Mouse (Mus musculus): ENCODE results near the gene Vps8.

Gene Vps8

GRCm38 (mm10) chr16:21485716-21486115, 62.8 kb downstream of the Vps8 start:
- WGBS = 78% methylated on average over 5 of the region's 5 CpGs

DNA sequence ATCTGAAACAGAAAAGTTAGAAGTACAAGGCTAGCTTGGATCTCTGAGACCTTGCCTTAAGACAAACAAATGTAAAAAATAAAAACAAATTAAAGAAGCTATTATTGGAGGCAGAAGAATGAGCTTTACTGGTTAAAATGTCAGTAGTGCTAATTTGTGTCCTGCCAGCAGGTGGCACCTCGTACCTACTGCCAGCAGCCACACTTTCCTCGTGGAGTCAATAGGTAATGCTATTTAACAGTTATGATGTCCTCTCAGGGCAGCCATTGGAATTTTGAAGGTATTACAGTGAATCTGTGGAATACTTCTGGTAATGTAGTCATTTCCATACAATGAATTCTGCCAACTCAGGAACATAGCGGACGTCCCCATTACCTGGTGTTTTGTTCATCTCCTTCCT, 65.5 kb downstream of the Vps8 start:
- WGBS = 48% methylated on average over 4 of the region's 4 CpGs

GRCm38 (mm10) chr16:21492346-21492745, 69.4 kb downstream of the Vps8 start:
- WGBS = 89% methylated on average over 5 of the region's 5 CpGs

- WGBS = 67% methylated on average over 2 of the region's 2 CpGs
These were observed 70.0 kb downstream of the Vps8 start for GRCm38 (mm10) chr16:21492894-21493293.

GRCm38 (mm10) chr16:21494681-21495080, 71.8 kb downstream of the Vps8 start:
- WGBS = 88% methylated on average over 6 of the region's 6 CpGs

DNA sequence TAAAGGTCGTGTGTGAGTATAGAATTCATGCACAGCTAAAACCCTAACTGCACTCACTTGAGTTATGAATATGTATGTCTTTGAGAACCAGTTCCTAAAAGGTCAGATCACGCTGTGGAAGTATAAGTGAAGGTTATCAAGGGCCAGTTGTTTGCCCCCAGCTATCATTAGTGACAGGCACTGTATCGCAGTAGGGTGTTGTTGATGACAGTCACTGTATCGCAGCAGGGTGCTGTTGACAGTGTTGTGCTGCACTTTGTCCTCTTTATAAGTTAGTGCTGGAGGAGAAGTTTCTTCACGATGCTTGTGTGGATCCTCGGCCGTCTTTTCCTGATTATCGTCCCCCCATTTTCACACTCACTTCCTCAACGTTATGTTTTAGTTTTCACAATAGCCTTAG, 73.9 kb downstream of the Vps8 start:
- WGBS = 94% methylated on average over 9 of the region's 9 CpGs

DNA sequence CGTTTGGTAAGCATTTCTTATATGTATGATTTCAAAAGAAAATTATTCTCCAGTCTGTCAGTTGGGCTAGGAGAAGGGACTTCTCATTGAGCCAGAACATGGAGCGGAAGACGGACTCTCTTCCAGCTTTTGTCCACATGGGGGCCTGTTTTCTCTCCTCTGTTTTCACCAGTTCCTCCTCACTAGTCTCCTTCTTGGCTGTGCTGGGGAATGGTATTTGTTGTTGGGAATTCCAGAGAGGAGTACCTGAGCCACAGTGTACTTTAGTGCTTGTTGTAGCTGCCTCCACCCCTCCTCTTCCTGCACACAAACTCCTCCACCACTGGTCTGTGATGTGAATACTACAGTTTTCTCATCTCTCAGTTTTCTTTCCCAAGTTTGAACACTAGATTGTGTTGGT, 74.7 kb downstream of the Vps8 start:
- WGBS = 75% methylated on average over 3 of the region's 3 CpGs

DNA sequence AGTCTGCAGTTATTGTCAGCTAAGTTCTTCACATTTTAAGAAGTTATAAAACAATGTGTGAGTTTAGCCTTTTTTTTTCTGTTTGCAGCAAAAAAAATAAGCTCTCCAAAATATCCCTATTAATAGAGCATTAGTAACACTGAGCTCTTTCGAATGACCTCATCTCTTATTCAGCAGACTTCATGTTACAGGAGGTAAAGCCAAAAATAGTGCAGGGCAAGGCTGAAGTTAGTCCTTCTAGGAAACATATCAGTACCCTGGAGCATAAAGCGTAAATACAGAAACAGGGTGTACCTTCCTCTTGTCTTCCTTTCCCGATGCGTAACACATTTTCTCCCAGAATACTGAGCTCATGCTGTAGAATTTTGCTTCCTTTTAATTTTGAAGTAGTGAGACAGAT, 76.1 kb downstream of the Vps8 start:
- 80% methylated on average over 4 of the region's 4 CpGs for WGBS

- WGBS = 84% methylated on average over 7 of the region's 7 CpGs
These were observed 76.7 kb downstream of the Vps8 start for GRCm38 (mm10) chr16:21499656-21500055.

DNA sequence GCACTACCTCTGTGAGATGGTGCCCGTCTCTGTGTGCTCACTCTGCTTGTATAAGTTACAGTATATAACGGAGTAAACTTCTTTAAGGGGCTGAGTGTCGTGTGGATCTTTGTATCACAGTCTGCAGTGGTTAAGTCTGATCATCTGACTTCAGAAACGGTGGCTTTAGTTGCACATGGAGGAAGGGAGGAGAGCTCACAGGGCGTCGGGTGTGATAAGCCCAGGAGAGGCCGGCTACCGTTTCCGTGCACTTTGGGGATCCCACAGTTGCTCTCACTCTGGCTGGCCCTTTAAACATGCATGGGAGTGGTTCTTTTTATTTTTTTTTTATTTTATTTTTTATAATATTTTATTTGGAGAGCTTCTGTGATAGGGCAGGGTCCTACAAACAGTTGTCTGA, 95.9 kb downstream of the Vps8 start:
- 86% methylated on average over 9 of the region's 9 CpGs for WGBS

DNA sequence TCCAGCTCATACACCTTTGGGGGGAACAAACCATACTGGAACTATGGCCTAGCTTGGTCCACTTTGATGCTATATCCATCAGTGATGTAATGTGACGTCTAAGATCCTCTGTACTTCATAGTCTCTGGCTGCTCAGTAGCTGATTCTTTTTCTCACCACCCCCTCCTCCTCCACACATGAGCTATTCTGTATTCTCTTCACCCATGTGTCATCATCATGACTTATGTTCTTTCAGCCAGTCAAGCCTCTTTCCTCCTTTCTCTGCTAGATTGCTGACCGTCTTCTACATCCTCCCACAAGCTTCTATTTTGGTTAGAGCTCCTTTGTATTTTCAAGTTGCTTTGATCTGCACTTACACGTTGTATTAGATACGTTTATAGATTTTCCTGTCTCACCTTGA, 100.8 kb downstream of the Vps8 start:
- 51% methylated on average over 4 of the region's 4 CpGs for WGBS

DNA sequence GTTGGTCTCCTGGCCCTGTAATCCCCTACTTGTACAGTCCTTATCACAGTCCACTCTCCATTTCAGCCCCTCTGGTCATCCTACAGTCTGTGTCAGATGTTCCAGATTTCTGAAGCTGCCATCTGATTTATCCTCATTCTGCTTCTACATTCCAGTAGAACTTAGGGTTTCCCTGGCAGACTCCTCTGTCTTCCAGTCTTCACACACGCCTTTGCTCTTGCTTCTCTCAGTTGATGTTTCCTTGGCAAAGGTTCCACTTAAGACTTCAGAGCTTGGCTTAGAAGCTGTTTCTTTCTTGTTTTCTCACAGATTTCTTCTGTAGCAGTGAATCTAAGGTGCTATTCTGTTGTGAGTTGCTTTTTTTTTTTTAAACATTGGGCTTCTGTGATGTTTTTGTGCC, 102.5 kb downstream of the Vps8 start:
- WGBS = 51% methylated on average over 1 of the region's 1 CpGs

- WGBS = 89% methylated on average over 10 of the region's 10 CpGs
These were observed 104.5 kb downstream of the Vps8 start for GRCm38 (mm10) chr16:21527271-21528007.

DNA sequence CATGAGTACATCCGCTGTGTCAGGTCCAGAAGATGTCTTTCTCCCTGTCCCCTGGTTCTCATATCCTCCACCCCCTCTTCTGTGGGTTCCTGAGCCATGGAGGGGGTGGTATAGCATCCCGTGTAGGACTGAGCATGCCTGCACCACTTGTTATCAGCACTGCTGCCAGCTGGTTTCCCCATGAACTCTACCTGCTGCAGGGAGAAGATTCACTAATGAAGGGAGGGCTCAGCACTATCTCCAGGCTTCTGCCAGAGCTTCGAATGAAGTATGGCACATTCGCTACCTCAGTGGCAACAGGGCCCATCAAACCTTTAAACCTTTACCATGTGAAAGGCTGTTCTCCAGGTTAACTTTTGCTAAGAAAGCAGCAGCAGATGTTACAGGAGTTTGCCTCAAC, 110.6 kb downstream of the Vps8 start:
- 71% methylated on average over 4 of the region's 4 CpGs for WGBS

DNA sequence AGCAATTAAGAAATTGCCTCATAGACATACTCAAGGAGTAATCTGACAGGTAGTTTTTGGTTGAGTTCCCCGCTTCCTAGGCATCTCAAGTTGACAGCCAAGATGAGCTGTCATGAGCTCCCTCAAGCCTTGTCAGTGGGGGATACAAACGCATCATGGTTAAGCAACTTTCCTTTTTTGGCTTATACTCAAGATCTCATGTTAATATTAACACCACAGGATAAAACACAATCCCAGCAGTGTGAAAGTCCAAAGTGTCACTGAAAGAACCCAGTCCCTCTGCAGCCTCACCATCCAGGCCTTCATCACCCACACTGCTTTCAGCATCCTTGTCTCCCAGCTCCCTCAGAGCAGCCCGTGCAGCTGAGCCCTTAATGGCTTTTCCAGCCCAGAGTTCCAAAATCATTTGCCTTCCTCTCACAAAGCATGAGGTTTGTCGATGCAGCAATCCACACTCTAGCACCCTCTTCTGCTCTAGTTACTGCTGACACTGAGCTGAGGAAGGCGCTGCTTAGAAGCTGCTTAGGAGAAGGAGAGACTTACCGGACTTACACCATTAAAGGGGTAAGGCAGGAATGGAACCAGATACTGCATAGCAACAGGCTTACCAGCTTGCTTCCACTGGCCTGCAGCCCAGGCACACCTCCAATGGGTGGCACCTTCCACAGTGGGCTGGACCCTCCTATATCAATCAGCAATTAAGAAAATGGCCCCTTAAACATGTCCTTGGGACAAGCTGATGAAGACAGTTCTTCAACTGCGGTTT, 113.5 kb downstream of the Vps8 start:
- 65% methylated on average over 7 of the region's 7 CpGs for WGBS

- 66% methylated on average over 3 of the region's 3 CpGs for WGBS
These were observed 114.4 kb downstream of the Vps8 start for GRCm38 (mm10) chr16:21537312-21537711.

DNA sequence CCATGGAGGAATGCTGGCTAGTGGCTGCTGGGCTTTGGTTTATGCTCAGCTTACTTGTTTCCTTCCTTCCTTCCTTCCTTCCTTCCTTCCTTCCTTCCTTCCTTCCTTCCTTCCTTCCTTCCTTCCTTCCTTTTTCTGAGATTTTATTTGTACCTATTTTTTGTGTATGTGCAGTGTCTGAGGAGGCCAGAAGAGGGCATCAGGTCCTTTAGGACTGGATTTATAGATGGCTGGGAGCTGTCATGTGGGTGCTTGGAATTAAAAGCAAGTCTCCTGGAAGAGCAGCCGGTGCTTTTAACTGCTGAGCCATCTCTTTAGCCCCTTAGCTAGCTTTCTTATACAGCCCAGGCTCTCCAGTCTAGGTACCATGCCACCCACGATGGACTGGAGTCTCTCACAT, 116.0 kb downstream of the Vps8 start:
- 63% methylated on average over 2 of the region's 2 CpGs for WGBS

- 70% methylated on average over 1 of the region's 1 CpGs for WGBS
These were observed 119.6 kb downstream of the Vps8 start for GRCm38 (mm10) chr16:21542559-21542958.

- 84% methylated on average over 5 of the region's 5 CpGs for WGBS
These were observed 124.5 kb downstream of the Vps8 start for GRCm38 (mm10) chr16:21547446-21547845.

DNA sequence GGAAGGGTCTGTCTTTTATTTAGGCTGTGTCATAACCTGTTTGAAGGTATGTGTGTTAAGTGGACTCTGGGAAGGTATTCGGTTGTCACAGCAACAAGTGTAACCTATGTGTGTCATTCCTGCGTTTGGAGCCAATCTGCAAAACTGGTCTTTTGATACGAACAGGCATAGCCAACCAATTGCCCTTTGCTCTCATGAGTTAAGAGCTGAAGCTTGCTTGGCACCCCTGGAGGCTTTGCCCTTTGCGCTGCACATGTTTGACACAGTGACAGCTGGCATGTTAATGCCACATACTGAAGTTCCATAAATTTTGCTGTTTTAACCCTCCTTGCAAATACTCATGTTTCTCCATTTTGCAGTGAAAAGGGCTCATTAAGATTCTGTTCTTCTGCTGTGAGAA, 126.8 kb downstream of the Vps8 start:
- WGBS = 82% methylated on average over 4 of the region's 4 CpGs

GRCm38 (mm10) chr16:21550453-21550852, 127.5 kb downstream of the Vps8 start:
- WGBS = 75% methylated on average over 7 of the region's 7 CpGs

DNA sequence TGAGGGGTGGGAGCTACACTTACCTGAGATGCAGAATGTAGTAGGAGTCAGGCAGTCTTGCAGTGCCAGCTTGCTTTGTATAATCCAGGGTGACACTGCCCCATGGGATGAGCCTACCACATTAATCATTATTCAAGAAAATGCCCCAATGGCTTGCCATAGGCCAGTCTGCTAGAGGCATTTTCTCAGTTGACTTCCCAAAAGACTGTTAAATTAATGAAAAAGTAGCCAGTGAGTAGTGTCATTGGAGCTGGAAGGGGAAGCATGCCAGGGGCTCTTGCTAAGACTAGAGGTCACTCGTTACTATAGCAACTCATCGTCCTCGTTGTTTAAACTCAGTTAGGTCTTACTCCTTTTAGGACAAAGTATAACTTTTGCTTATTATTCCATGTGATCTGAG, 130.6 kb downstream of the Vps8 start:
- 90% methylated on average over 3 of the region's 3 CpGs for WGBS

- WGBS = 88% methylated on average over 3 of the region's 3 CpGs
These were observed 139.8 kb downstream of the Vps8 start for GRCm38 (mm10) chr16:21562625-21563300.

Measured in cerebral cortex, adult 2 months (tissue).